Mouse (Mus musculus) embryonic fibroblast, embryonic 13.5 days (primary cell): ENCODE results near the gene Rpl10. TPM values are rescaled to one million over a fixed set of nuclear protein-coding genes. Genes with fewer than 3 reads are reported as not detected.

Experiments used
- H3K27ac ChIP-seq: 2 replicates; pipeline ENCODE4 v1.5.1; 2012; ENCODE audit warnings: low read length, control low read depth, inconsistent platforms; ENCODE audit not compliant: insufficient read depth
- H3K4me1 ChIP-seq: 2 replicates; pipeline ENCODE4 v1.6.1; 2011; ENCODE audit warnings: low read length; ENCODE audit not compliant: control insufficient read depth, insufficient read depth
- H3K4me3 ChIP-seq: 2 replicates; pipeline ENCODE4 v1.5.1; 2011; ENCODE audit warnings: mild to moderate bottlenecking, control low read depth, low read length; ENCODE audit not compliant: insufficient read depth
- CTCF ChIP-seq: IDR thresholded peaks from 2 replicates; pipeline ENCODE4 v1.5.1; 2011; ENCODE audit warnings: mild to moderate bottlenecking, control low read depth, low read length, moderate library complexity, borderline replicate concordance; ENCODE audit not compliant: insufficient read depth
- POLR2A ChIP-seq: IDR thresholded peaks from 2 replicates; pipeline ENCODE4 v1.6.1; 2011; ENCODE audit warnings: low read depth, mild to moderate bottlenecking, control low read depth, low read length, moderate library complexity
- polyA plus RNA-seq: library from polyadenylated mRNA; stranded (reverse); fragments of >200 nt; gene quantifications from 2 replicates; pipeline ENCODE4 v1.2.4, GENCODE M21; 2011; ENCODE audit warnings: low read depth; ENCODE audit not compliant: missing spikeins, insufficient read length

Gene Rpl10
- polyA plus RNA-seq, 1 experiment: 311 TPM

DNA sequence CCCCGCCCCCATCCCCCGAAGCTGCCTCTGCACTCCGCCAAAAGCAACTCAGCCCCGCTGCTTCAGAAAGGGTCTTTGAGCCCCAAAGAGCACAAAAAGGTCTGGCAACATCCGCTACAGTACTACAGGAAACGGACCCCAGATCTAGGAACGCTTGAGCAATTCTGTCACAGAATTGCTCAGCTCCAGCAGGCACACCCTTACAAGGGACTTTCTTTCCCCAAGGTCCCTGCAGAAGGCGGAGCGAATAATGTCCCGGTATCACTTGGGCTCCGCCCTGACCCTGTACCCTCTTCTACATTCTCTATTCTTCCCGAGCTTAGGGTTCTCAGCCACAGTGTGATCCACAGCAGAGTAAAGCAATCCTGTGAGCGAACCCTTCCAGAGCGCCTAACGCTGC lies 23.9 kb upstream of the Rpl10 start:
- TF ChIP-seq POLR2A: no peak
- no peak for TF ChIP-seq CTCF
- H3K4me1 ChIP-seq: peaks cover 2% of the 10 kb centered on the region; the same call in 1 of the 2 replicates
- H3K27ac ChIP-seq: peak overlapping the region; percentile 89
- peak overlapping the region; percentile 52 for H3K4me3 ChIP-seq

DNA sequence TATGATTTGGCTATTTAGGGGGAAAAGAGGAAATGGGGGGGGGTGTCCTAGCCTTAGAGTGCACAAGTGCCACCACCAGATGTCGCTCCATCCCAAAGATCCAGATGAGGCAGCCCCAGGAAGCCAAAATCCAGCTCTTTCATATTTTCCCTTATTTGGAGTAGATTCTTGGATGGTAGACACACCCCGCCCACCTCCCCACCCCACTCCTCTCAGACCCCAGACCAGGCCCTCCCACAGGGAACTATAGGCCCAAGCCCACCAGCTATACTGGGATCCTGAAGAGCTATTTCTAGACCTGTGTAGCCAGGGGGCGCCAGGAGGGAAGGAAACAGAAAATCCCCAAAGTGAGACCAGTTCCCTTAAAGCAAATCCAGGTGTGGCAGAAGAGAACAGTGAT lies 22.0 kb upstream of the Rpl10 start:
- no peak for TF ChIP-seq CTCF
- no peak for TF ChIP-seq POLR2A
- Histone ChIP-seq H3K27ac (peak overlapping the region; percentile 93), H3K4me1 (peaks cover 6% of the 10 kb centered on the region; the same call in 1 of the 2 replicates), H3K4me3 (peak overlapping the region; percentile 69)

DNA sequence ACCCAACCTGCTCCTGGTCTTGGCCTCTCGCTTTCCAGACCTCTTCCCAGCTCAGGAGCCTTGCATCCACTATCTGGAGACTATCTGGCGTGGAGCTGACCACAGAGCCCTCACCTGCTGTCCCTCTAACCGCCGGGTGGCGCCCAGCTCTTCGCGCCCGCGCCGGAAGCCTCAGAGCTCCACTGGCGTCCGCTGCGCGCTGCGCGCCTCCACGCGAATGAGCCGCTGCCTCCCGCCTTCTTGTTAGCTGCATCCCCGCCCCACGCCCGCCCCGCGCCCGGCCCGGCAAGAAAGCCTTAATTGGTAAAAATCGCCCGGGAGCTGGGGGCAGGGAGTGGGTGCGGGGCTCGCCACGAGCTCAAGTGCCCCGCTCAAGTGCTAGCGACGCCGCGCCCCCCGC lies 21.0 kb upstream of the Rpl10 start, which contains the start of gene Flna:
Flna (minus strand) TSS at position 206 of the 400 bp plus-strand sequence.
- TF ChIP-seq POLR2A: no peak
- no peak for TF ChIP-seq CTCF
- H3K4me1 ChIP-seq: peaks cover 6% of the 10 kb centered on the region; the same call in 1 of the 2 replicates
- H3K4me3 ChIP-seq: peak within 1 kb of the TSS; percentile 69
- H3K27ac ChIP-seq: peak within 1 kb of the TSS; percentile 93

DNA sequence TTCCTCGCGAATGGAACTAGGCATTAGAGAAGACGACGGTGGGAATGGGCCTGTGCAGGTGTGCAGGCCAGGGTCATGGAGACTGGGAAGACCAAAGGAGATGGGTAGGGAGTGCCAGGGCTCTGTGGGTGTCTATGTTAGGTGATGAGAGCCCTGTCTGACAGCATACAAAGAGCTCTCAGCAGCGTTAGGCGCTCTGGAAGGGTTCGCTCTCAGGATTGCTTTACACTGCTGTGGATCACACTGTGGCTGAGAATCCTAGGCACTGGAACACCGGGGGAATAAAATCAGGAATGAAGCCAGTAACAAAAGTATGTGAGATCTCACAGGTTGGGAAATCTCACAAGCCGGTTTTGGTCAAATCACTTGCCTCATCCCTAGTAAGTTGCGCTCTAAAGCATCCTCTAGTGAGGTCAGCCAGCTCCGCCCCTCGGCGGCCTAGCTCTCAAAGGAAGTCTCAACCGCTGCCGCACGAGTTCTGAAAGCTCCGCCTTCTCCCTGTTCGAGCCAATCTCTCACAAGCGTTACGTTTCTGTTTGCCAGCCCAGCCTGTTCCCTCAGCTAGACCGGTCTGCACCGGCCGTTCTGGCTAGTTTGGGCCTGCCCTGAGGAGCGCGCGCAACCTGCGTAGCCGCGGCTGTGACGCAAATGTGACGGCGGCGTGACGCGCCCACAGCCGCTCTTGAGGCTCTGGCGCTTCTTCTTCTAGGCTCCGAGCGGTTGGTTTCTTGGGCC lies 16.3 kb upstream of the Rpl10 start, which contains the start of gene Emd:
Emd (plus strand) TSS at position 535 of the 735 bp plus-strand sequence.
- Histone ChIP-seq H3K27ac (peak within 1 kb of the TSS; percentile 92), H3K4me3 (peak within 1 kb of the TSS; percentile 86), H3K4me1 (peaks cover 6% of the 10 kb centered on the region; the same call in 1 of the 2 replicates)
- TF ChIP-seq CTCF: no peak
- TF ChIP-seq POLR2A: peak; percentile 74

DNA sequence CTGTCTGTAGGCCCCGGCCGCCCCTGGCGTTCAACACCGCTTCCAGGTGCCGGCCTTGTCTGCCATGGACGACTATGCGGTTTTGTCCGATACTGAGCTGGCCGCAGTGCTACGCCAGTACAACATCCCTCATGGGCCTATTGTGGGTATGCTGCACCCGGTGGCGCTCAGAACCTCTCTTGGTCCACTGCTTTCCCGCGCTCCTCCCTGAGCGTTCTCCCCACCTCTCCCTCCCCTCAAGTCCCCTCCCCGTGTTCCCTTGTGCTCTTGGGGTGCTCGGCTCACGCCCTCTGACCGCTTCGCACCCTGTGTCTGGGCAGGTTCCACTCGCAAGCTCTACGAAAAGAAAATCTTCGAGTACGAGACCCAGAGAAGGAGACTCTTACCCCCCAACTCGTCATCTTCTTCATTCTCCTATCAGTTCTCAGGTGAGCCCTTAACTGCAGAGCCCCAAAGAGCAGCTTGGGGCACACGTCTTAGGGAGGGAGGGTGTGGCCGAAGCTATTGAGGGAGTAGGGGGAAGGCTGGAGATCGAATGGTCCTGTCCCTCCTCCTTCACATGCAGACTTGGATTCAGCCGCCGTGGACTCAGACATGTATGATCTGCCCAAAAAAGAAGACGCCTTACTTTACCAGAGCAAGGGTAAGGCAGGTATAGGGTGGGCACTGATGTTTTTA lies 15.6 kb upstream of the Rpl10 start:
- Histone ChIP-seq H3K4me3 (peak overlapping the region; percentile 86), H3K27ac (peak overlapping the region; percentile 92), H3K4me1 (peaks cover 5% of the 10 kb centered on the region; the same call in 1 of the 2 replicates)
- no peak for TF ChIP-seq POLR2A
- no peak for TF ChIP-seq CTCF

DNA sequence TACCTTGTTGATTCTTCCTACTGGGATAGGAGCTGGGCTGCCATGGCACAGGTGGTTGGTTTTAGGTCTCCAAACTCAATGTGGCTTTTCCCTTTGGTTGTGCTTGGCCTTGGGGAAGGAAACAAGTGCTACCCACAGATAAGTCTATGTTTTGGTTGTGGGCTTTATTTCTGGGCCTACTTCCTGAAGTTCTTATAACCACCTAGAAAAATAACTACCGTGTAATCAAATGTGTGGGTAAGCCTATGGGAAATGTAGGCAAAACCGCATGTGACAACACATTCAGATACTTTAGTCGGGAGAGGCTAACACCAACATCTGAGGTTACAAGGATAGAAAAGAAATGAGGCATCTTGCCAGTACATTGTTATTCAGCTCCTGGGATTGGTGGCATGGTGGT lies 12.9 kb upstream of the Rpl10 start:
- no peaks in the 10 kb centered on the region for H3K4me1 ChIP-seq
- TF ChIP-seq CTCF (no peak), POLR2A (no peak)
- no peak overlapping the region for H3K27ac ChIP-seq
- no peak overlapping the region for H3K4me3 ChIP-seq

DNA sequence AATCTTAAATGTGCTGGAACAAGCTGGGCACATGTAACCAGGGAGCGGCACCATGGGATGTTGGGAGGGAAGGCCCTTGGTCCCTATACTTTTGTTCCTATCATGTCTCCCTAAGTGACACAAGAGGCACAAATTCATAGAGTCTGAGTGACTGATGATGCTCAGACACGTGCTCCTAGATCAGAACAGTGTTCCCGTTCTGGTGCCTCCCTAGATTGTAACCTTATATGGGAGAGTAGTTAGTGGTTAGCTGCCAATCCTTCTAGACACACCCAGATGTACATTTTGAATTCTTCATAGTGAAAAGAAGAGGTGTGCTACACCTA lies 913 bp upstream of the Rpl10 start:
- H3K27ac ChIP-seq: peak overlapping the region; percentile 99
- peak overlapping the region; percentile 9; the same call in 1 of the 2 replicates for H3K4me3 ChIP-seq
- TF ChIP-seq POLR2A (peak; percentile 17), CTCF (no peak)
- H3K4me1 ChIP-seq: 0 out of 2 replicates have a peak, but pooled peaks cover 2% of the 10 kb centered on the region

DNA sequence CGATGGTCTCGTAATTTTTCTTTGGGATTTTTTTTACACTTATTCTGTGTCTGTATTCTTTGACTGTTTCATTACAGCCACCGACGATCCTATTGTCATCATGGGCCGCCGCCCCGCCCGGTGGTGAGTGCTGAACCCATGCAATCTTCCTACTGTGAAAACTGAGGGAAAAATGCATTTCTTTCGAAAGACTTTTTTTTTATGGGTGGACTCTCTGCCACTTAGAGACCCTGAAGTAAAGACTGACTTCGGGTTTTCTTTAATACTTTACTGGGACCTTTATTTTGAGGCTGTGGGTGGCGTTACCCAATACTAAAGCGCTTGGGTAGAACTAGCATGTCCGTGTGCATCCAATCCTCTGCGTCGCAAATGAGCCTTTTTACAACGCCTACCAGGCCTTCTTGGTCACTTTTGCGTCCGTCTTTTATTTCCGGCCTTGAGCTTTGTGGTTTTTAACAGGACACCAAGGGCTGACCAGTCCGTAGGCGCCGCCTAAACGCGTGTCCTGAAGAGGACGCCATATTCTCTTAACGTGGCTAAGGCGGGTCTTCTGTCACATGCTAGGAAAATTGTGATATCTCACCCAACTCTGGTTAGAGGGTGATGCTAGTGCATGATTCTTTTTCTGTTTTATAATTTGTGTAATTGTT lies 415 bp downstream of the Rpl10 start:
- TF ChIP-seq POLR2A (no peak), CTCF (no peak)
- Histone ChIP-seq H3K27ac (peak overlapping the region; percentile 83), H3K4me3 (peak overlapping the region; percentile 66), H3K4me1 (0 out of 2 replicates have a peak, but pooled peaks cover 2% of the 10 kb centered on the region)

DNA sequence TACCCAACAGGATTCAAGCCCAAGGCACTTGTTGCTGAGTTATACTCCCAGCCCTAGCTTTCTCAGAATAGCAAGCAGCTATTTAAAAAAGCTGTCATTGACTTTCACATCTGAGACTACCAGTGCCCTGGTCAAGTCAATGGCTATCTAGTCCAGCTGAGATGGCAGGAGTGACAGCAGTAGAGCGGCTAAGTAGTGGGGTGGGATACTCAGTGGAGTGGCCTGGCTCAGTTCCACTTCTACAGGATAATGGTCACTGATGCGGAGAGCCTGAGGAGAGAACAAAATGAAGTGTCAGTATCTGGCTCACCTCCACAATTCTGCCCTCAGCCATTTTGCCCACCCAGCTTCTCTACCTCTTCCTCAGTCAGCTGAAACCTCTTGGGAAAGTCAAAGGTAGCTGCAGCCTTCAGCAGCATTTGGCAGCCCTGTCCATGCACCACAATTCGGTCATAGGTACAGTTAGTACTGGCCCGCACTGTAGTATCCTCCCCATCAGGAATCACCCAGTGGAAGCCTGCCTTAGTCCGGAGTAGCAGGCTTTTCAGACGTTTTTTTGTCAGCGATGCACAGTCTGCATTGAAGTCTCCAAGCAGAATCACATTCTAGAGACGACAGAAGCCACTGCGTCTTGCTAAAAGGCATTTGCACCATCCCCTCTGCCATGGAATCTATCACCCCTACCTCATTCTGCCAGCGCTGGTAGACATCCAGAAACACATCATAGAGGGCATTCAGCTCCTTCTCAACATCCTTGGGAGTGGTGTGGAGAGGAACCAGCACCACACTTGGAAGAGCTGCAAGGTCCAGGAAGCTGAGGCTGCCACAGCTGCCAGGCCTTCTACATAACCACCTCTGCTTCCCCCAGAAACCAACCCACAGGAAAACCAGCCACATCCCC lies 3.1 kb downstream of the Rpl10 start:
- Histone ChIP-seq H3K4me1 (0 out of 2 replicates have a peak, but pooled peaks cover 2% of the 10 kb centered on the region), H3K4me3 (no peak overlapping the region), H3K27ac (no peak overlapping the region)
- TF ChIP-seq CTCF: no peak
- TF ChIP-seq POLR2A: peak; percentile 53
